Mouse (Mus musculus) heart, embryonic 15.5 days (tissue): ENCODE measurements around the gene Nebl. TPM values are rescaled to one million over a fixed set of nuclear protein-coding genes. Genes with fewer than 3 reads are reported as not detected.

Experiments used
- ATAC-seq: fragments of 200-750 bp; cut with Nextera tagmentation; replicated peaks from 2 replicates; pipeline ENCODE4 v1.8.0; 2017; ENCODE audit warnings: low read depth, moderate TSS enrichment; ENCODE audit not compliant: insufficient number of reproducible peaks, insufficient read depth, low FRiP score
- H3K27ac ChIP-seq: fragments of 300-500 bp; sonication (generic); 2 replicates; pipeline ENCODE4 v1.5.1; 2015; ENCODE audit warnings: mild to moderate bottlenecking, inconsistent platforms
- H3K27me3 ChIP-seq: fragments of 300-500 bp; sonication (generic); 2 replicates; pipeline ENCODE4 v1.6.1; 2015; ENCODE audit warnings: inconsistent platforms
- H3K36me3 ChIP-seq: fragments of 300-500 bp; sonication (generic); 2 replicates; pipeline ENCODE4 v1.6.1; 2015; ENCODE audit warnings: mild to moderate bottlenecking, inconsistent platforms
- H3K4me1 ChIP-seq: fragments of 300-500 bp; sonication (generic); replicated peaks from 2 replicates; pipeline ENCODE4 v1.6.1; 2015; ENCODE audit warnings: inconsistent platforms
- H3K4me2 ChIP-seq: fragments of 300-500 bp; sonication (generic); 2 replicates; pipeline ENCODE4 v1.6.1; 2015; ENCODE audit warnings: inconsistent platforms, mild to moderate bottlenecking, moderate library complexity
- H3K4me3 ChIP-seq: fragments of 300-500 bp; sonication (generic); 2 replicates; pipeline ENCODE4 v1.5.1; 2015; ENCODE audit warnings: mild to moderate bottlenecking, inconsistent platforms
- H3K9ac ChIP-seq: fragments of 300-500 bp; sonication (generic); 2 replicates; pipeline ENCODE4 v1.6.1; 2015; ENCODE audit warnings: mild to moderate bottlenecking, inconsistent platforms
- H3K9me3 ChIP-seq: fragments of 300-500 bp; sonication (generic); replicated peaks from 2 replicates; pipeline ENCODE4 v1.6.1; 2016; ENCODE audit warnings: inconsistent platforms
- whole genome bisulfite sequencing: fragments of 180-500 bp; shearing (Covaris S2); methylation state at CpG from one replicate; pipeline ENCODE4 v1.1.7; 2015; ENCODE audit warnings: mixed read lengths; 5-methylcytosine and 5-hydroxymethylcytosine counted together
- polyA plus RNA-seq: library from polyadenylated mRNA; unstranded; fragments of >200 nt; fragmentation: Nextera tagmentation; extraction: Ambion mirVana; gene quantifications from 2 replicates; pipeline ENCODE4 v1.2.1, GENCODE M21; 2015

Gene Nebl
- polyA plus RNA-seq, 1 experiment from 2014 or later = 237 TPM

DNA sequence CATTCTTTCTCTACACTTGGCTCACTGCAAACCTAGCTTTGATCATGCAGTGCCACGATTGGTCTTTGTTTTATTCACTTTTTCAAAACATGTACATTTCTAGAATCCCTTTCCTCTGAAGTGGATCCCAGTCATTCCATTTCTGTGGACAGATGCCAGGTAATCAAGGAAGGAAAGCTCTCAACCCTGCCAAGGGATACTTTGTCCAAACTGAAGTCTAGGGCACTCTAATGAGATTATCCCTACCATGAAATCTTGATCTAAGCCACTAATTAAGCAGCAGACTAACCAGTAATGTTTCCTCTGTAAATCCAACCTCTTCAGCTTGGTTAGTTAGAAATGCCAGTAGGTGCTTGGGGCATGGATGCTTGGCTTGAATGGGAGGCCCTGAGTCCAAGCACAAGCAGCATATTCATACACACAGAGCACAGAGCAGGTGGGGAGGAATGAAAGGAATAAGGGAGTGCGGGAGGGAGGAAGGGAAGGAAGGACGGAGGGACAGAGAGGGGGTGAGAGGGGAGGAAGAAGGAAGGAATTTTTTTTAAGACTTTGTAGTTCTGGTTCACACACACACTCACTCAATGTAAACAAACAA is 184.8 kb downstream of the Nebl start:
- Histone ChIP-seq H3K4me1 (no peaks in the 10 kb centered on the region), H3K36me3 (no peaks in the 10 kb centered on the region), H3K9ac (no peak overlapping the region), H3K4me2 (no peak overlapping the region), H3K27me3 (no peaks in the 10 kb centered on the region), H3K4me3 (no peak overlapping the region), H3K27ac (no peak overlapping the region), H3K9me3 (no peaks in the 10 kb centered on the region)
- 68% methylated on average over 3 of the region's 3 CpGs for WGBS
- no peak for ATAC-seq

DNA sequence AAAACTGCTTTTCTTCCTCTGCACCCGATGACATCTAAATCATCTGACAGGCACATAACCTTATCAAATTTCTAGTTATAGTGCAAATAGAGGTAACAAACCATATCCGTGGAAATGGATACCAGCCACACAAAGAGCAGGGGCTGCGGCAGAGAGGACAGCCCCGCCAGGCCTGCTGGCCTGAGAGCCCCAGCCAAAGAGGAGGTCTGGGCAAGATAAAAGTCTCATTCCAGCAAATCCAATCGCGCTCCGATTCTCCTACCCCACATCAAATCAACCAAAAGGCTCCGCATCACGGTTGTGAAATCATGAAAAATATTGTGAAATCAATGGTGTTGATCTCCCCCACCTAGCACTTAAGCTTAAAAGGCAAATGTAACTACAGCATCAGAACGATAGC is 191.5 kb downstream of the Nebl start:
- Histone ChIP-seq H3K4me3 (no peak overlapping the region; the same call in 1 of the 2 replicates), H3K9ac (no peak overlapping the region), H3K4me2 (peak overlapping the region; percentile 39), H3K27me3 (no peaks in the 10 kb centered on the region), H3K36me3 (no peaks in the 10 kb centered on the region), H3K27ac (no peak overlapping the region), H3K4me1 (peaks cover 13% of the 10 kb centered on the region), H3K9me3 (no peaks in the 10 kb centered on the region)
- WGBS = 26% methylated on average over 10 of the region's 10 CpGs
- ATAC-seq = no peak

DNA sequence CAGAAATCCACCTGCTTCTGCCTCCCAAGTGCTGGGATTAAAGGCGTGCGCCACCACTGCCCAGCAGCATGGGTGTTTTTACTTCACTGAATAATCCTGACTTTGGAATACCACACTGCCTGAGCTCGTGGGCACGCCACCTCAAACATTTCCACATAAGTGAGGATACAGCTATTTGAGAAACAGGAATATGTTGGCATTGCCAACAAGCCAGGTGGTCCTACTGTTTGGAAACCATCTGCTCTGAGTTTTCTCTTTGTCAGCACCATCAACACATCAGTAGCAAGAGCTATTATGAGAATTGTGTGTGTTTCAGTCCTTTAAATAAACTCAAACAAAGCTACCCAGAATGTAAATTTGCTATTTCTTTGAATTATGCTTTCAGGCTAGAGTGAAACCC is 192.8 kb downstream of the Nebl start:
- Histone ChIP-seq H3K4me3 (no peak overlapping the region), H3K9ac (no peak overlapping the region), H3K9me3 (no peaks in the 10 kb centered on the region), H3K4me1 (peaks cover 13% of the 10 kb centered on the region), H3K36me3 (no peaks in the 10 kb centered on the region), H3K27ac (no peak overlapping the region), H3K27me3 (no peaks in the 10 kb centered on the region), H3K4me2 (no peak overlapping the region)
- 87% methylated on average over 4 of the region's 4 CpGs for WGBS
- ATAC-seq = no peak

DNA sequence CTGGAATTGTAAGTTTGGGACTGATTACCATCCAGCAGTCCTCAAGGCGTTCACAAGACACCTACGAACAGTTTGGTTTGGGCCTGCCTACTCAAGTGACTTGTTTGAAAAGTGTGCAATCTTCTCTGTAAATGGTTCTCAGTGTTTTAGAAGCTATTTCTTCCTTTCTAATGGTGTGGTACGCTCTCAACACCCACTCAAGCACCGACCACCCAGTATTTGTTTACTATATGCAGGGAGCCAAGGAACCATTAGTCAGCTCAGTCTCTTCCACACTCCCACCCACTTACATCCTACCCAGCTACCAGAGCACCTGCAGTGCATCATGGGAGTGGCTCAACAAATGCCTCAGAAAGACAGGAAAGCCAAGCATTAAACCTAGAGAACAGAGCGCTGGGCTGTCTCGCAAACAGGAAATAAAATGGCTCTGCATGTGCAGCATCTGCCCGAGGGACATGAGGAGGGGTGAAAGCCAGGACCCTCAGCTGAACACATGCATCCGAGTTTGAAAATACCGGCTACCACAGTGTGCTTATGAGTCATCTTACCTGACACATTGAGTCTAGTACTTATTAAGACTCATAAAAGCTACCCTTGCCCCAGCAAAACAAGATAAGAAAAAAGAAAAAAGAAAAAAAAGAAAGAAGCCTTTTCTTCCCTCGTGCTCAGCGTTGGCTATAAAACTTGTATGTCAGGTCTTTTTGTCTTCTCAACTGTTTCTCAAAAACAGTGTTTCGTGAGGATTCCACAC is 199.7 kb downstream of the Nebl start:
- no peak overlapping the region for H3K4me2 ChIP-seq
- H3K9ac ChIP-seq = no peak overlapping the region
- H3K4me3 ChIP-seq = no peak overlapping the region
- H3K9me3 ChIP-seq = no peaks in the 10 kb centered on the region
- H3K27me3 ChIP-seq = no peaks in the 10 kb centered on the region
- H3K27ac ChIP-seq = no peak overlapping the region
- WGBS = 73% methylated on average over 12 of the region's 12 CpGs
- H3K36me3 ChIP-seq = no peaks in the 10 kb centered on the region
- H3K4me1 ChIP-seq = no peaks in the 10 kb centered on the region
- no peak for ATAC-seq

DNA sequence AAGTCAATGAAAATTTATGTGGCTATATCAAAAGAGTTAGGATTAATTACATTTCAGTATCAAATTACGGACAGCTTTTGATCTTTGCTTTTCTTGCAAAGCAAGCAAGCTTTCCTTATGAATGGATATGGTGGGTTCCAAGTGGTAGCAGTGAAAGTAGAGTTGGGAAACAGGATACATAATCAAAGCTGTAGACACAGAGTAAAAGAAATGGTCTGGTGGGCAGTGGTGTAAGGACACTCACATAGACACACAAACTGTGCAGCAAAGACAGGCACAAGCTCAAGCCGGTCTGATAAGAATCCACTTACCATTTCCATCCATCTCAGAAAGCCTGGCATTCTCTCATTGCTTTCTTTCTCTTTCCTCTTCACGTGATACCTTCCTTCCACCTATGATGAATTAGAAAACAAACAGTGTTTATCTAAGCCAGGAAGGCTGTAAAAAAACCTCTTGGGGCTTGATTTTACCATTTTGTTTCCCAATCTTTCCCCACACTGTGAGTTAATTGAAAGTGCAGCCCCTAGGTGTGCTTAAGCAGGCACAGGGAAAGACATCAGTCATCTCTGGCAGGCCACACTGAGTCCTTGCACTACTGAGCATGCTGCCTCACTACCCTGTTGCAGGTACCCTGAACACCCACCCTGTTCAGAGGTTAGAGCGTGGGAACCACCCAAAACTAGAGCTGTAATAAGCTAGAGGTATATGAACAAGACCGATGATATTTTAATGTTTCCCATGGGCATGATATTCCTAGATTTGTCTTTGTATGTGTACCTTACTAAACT is 205.3 kb downstream of the Nebl start:
- no peak for ATAC-seq
- H3K9ac ChIP-seq = no peak overlapping the region
- H3K9me3 ChIP-seq = no peaks in the 10 kb centered on the region
- no peaks in the 10 kb centered on the region for H3K27me3 ChIP-seq
- H3K4me3 ChIP-seq = no peak overlapping the region
- peaks cover 18% of the 10 kb centered on the region for H3K4me1 ChIP-seq
- no peak overlapping the region for H3K27ac ChIP-seq
- H3K4me2 ChIP-seq = no peak overlapping the region
- no peaks in the 10 kb centered on the region for H3K36me3 ChIP-seq
- WGBS = 70% methylated on average over 5 of the region's 5 CpGs

DNA sequence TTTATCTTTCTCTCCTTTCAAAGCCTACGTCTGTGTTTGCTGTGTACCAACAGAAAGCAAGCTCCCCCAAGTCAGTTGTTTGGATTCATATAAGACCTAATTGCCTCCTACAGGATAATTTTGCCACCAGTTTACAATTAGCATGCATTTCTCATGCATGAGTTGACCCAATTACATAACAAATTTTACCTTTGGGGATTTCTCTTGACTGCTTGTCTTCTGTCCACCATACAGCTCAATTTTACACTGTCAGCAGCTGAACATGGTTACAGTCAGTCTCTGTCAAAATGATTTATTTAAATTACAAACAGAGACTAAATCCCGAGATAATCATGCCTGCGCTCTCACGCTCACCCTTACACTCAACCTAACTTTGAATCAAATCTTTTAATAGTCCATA is 206.1 kb downstream of the Nebl start:
- Histone ChIP-seq H3K4me1 (peaks cover 18% of the 10 kb centered on the region), H3K27ac (no peak overlapping the region), H3K27me3 (no peaks in the 10 kb centered on the region), H3K9me3 (no peaks in the 10 kb centered on the region), H3K4me3 (no peak overlapping the region), H3K4me2 (no peak overlapping the region), H3K9ac (no peak overlapping the region), H3K36me3 (no peaks in the 10 kb centered on the region)
- 68% methylated on average over 4 of the region's 4 CpGs for WGBS
- ATAC-seq = no peak

DNA sequence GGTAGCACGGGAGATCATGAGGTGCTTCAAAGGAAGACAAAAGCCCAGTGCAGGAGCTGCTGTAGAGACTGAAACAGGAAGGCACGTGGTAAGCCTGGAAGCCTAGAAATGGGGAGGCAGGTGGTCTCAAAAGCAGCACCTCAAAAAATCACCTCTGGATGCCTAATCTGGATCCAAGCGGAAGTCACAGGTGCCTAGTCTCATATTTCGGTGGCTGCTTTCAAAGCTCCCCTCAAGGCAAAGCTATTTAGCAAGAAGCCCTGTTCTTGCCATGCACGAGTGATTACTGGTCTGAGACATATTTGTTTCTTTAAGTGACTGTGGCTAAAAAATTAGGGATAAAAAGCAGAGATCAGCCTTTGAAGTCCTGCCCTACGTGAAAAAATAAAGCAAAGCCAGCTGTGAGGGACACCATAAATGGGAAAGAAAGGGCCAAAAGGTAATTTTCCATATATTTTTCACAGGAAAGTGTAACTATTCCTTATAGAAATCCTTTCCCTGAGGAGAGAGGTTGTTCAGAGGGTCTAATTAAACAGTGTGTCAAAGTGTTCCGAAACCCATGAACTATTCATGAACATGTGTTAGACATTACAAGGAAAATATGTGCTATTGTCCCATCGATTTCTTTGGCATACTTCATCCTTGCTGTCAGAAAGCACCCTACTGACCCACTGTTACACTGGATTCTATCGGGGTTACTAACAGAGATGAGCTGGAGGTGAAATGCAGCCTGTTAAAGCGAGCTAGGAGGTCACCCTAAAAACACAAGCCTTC is 206.9 kb downstream of the Nebl start:
- Histone ChIP-seq H3K36me3 (no peaks in the 10 kb centered on the region), H3K4me3 (no peak overlapping the region), H3K9me3 (no peaks in the 10 kb centered on the region), H3K9ac (no peak overlapping the region), H3K4me1 (peaks cover 18% of the 10 kb centered on the region), H3K27ac (0 out of 2 replicates have a peak overlapping the region, but pooled peaks have one; percentile 6), H3K4me2 (peak overlapping the region; percentile 20; the same call in 1 of the 2 replicates), H3K27me3 (no peaks in the 10 kb centered on the region)
- WGBS = 46% methylated on average over 10 of the region's 10 CpGs
- ATAC-seq = 0 out of 2 replicates have a peak, but pooled peaks have one; percentile 10

DNA sequence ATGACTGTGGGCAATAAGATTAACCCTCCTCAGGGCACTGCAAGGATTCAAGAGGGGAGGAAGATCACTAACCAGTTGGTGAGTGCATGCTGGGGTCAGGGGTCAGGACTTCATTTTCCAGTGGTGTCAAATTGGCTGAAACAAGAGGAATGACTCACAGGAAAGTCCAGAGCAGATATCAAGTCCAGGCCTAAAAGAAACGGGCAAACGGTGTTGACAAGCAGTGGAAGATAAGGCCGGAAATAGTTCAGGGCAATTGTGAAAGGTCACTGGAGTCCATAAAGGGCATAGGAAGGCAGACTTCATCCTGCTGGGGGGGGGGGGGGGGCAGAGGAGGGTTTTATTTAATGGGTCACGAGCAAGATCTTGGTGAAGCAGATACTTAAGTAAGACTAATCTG is 207.5 kb downstream of the Nebl start:
- Histone ChIP-seq H3K4me1 (peaks cover 18% of the 10 kb centered on the region), H3K4me3 (no peak overlapping the region), H3K27me3 (no peaks in the 10 kb centered on the region), H3K9me3 (no peaks in the 10 kb centered on the region), H3K4me2 (peak overlapping the region; percentile 20; the same call in 1 of the 2 replicates), H3K9ac (no peak overlapping the region), H3K36me3 (no peaks in the 10 kb centered on the region), H3K27ac (peak overlapping the region; percentile 66)
- WGBS = 13% methylated on average over 4 of the region's 4 CpGs
- peak; percentile 79 for ATAC-seq

DNA sequence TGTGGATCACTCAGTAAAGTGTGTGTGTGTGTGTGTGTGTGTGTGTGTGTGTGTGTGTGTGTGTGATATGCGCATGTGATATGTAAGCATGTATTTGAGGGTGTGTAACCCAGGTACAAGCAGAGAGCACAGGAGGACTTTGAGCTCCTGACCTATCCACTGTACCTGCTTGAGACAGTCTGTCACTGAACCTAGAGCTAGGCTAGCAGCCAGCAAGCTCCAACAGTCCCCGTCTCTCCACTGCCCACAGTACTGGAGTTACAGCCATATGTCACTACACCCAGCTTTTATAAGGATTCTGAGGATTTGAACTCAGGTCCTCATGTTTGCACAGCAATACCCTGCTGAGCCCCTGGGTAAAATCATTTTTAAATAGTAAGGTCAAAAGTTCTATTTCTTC is 215.6 kb downstream of the Nebl start:
- H3K27ac ChIP-seq = no peak overlapping the region
- no peak overlapping the region for H3K4me3 ChIP-seq
- ATAC-seq = no peak
- no peaks in the 10 kb centered on the region for H3K4me1 ChIP-seq
- H3K9me3 ChIP-seq = no peaks in the 10 kb centered on the region
- no peaks in the 10 kb centered on the region for H3K36me3 ChIP-seq
- no peak overlapping the region for H3K4me2 ChIP-seq
- H3K27me3 ChIP-seq = no peaks in the 10 kb centered on the region
- H3K9ac ChIP-seq = no peak overlapping the region
- WGBS = 74% methylated on average over 2 of the region's 2 CpGs

DNA sequence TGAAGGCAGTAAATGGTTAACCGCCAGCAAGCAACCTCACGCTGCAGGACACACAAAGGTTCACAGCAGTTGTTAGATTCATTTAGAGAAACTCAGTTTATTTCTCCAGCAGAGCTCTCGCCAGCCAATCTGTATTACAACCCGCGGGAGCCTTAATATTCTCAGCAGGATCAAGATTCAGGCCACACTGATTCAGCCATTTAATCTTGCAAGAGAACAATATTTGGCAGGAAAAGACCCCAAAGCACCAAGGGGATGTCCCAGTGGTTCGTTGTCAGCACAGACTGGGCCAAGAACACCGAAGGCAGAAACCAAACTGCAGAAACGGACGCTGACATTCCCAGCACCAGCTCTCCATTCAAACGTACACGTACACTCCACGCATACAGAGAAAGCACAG is 216.5 kb downstream of the Nebl start:
- Histone ChIP-seq H3K9ac (no peak overlapping the region), H3K36me3 (no peaks in the 10 kb centered on the region), H3K4me3 (no peak overlapping the region), H3K4me2 (no peak overlapping the region), H3K27ac (no peak overlapping the region), H3K9me3 (no peaks in the 10 kb centered on the region), H3K4me1 (no peaks in the 10 kb centered on the region), H3K27me3 (no peaks in the 10 kb centered on the region)
- ATAC-seq = no peak
- 69% methylated on average over 12 of the region's 12 CpGs for WGBS

DNA sequence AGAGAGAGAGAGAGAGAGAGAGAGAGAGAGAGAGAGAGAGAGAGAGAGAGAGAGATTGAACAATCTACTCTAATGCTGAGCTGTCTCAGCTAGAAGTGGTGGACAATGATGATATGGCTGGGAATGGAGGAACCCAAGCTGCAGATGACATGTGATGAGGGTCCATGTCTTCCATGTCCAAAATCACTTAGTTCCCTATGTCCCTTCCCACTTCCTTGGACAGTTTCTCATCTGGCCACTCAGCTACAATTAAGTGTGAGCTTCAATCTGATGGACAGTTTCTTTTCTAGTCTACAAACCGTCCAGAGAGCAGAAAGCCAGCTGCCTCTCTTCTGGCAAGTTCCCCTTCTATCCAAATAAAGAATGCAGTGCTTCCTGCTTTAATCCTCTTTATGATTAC is 221.3 kb downstream of the Nebl start:
- no peak overlapping the region for H3K27ac ChIP-seq
- H3K4me1 ChIP-seq = no peaks in the 10 kb centered on the region
- H3K36me3 ChIP-seq = no peaks in the 10 kb centered on the region
- H3K4me2 ChIP-seq = no peak overlapping the region
- 42% methylated on average over 1 of the region's 1 CpGs for WGBS
- ATAC-seq = no peak
- H3K9ac ChIP-seq = no peak overlapping the region
- H3K4me3 ChIP-seq = no peak overlapping the region
- H3K27me3 ChIP-seq = no peaks in the 10 kb centered on the region
- H3K9me3 ChIP-seq = no peaks in the 10 kb centered on the region
